Mouse (Mus musculus) liver, adult 2 months (tissue): ENCODE measurements around the gene Park7. TPM values are rescaled to one million over a fixed set of nuclear protein-coding genes. Genes with fewer than 3 reads are reported as not detected.
A peak's percentile ranks its signal among the peaks of the same experiment; 100 is the strongest.

Source experiments
- DNase-seq: peaks from one replicate; pipeline ENCODE4 v3.0.0-alpha.2; 2011; ENCODE audit warnings: low read depth, low spot score; ENCODE audit errors: extremely low read depth
- H3K27ac ChIP-seq: fragments of 200-500 bp; replicated peaks from 2 replicates; pipeline ENCODE4 v1.5.1; 2012; ENCODE audit warnings: low read depth, mild to moderate bottlenecking, control low read depth, inconsistent platforms, low read length; ENCODE audit not compliant: insufficient read depth
- H3K27me3 ChIP-seq: fragments of 200-500 bp; 2 replicates; pipeline ENCODE4 v1.6.1; 2012; ENCODE audit warnings: mild to moderate bottlenecking, moderate library complexity, low read length, inconsistent platforms; ENCODE audit not compliant: control insufficient read depth, insufficient read depth
- H3K36me3 ChIP-seq: fragments of 200-500 bp; 2 replicates; pipeline ENCODE4 v1.6.1; 2012; ENCODE audit warnings: low read length, inconsistent platforms; ENCODE audit not compliant: control insufficient read depth, insufficient read depth
- H3K4me1 ChIP-seq: fragments of 200-500 bp; 2 replicates; pipeline ENCODE4 v1.6.1; 2011; ENCODE audit warnings: low read length; ENCODE audit not compliant: control insufficient read depth, insufficient read depth
- H3K4me3 ChIP-seq: fragments of 200-500 bp; 2 replicates; pipeline ENCODE4 v1.5.1; 2011; ENCODE audit warnings: low read depth, mild to moderate bottlenecking, control low read depth, low read length, moderate library complexity; ENCODE audit not compliant: insufficient read depth
- H3K79me2 ChIP-seq: fragments of 200-500 bp; 2 replicates; pipeline ENCODE4 v1.6.1; 2012; ENCODE audit warnings: inconsistent platforms, mild to moderate bottlenecking, low read length, moderate library complexity; ENCODE audit not compliant: control insufficient read depth, insufficient read depth
- H3K9ac ChIP-seq: fragments of 200-500 bp; 2 replicates; pipeline ENCODE4 v1.6.1; 2012; ENCODE audit warnings: low read depth, mild to moderate bottlenecking, control low read depth, inconsistent platforms, low read length
- CTCF ChIP-seq: fragments of 200-500 bp; IDR thresholded peaks from 2 replicates; pipeline ENCODE4 v1.5.1; 2011; ENCODE audit warnings: low read depth, low read length, control low read depth
- POLR2A ChIP-seq: fragments of 200-500 bp; IDR thresholded peaks from 2 replicates; pipeline ENCODE4 v1.6.1; 2011; ENCODE audit warnings: low read length, control low read depth; ENCODE audit not compliant: insufficient read depth; ENCODE audit errors: extremely low read depth
- WGBS: fragments of 180-500 bp; shearing (Covaris S2); methylation state at CpG from one replicate; pipeline ENCODE4 v1.1.7; 2018; 5-methylcytosine and 5-hydroxymethylcytosine counted together
- polyA plus RNA-seq: library from polyadenylated mRNA; depleted of rRNA; stranded (reverse); fragments of >200 nt; gene quantifications from 2 replicates; pipeline ENCODE4 v1.2.3, GENCODE M21; 2012
- total RNA-seq: library from RNA; depleted of rRNA; stranded (reverse); fragments of >200 nt; gene quantifications from 2 replicates; pipeline ENCODE4 v1.2.3, GENCODE M21; 2014

The Park7 gene
- total and polyA plus RNA-seq, 2 experiments: 148 to 324 TPM

DNA sequence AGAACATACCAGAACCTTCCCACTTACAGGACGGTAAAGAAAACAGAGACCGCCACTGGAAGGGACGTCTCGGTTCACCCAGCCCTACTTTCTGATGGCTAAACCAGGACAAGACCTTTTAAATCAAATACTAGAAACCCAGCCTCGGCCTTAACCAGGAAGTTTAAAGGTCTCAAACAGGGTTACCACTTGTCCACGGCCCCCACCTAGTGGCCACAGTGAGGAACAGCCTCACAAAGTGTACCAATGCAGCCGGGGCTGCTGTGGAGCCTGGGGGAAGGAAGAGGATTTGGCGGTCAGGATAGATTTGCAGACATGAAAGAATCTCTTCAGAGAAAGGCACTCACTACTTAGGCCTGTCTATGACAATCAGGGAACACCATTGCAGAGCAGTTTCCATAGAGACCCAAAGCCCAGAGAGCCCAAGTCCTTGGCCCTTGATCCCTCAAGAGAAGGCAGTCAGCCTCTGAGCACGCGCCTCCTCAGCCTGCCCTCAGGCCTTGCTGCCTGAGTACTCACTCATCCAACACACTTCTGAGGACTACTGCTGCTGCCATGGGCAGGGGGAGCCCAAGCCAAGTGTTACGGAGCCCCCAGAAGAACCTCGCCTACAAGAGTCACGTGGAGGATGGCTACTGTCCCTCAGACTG is 15.4 kb downstream of the Park7 start:
- no peaks in the 10 kb centered on the region for H3K27me3 ChIP-seq
- no peak overlapping the region for H3K9ac ChIP-seq
- TF ChIP-seq POLR2A (no peak), CTCF (peak; percentile 89)
- H3K27ac ChIP-seq: no peak overlapping the region; the same call in 1 of the 2 replicates
- peaks cover 13% of the 10 kb centered on the region for H3K4me1 ChIP-seq
- 39% methylated on average over 13 of the region's 13 CpGs for WGBS
- peak; percentile 65 for DNase-seq
- H3K4me3 ChIP-seq: no peak overlapping the region
- peaks cover 10% of the 10 kb centered on the region for H3K36me3 ChIP-seq
- H3K79me2 ChIP-seq: no peaks in the 10 kb centered on the region

DNA sequence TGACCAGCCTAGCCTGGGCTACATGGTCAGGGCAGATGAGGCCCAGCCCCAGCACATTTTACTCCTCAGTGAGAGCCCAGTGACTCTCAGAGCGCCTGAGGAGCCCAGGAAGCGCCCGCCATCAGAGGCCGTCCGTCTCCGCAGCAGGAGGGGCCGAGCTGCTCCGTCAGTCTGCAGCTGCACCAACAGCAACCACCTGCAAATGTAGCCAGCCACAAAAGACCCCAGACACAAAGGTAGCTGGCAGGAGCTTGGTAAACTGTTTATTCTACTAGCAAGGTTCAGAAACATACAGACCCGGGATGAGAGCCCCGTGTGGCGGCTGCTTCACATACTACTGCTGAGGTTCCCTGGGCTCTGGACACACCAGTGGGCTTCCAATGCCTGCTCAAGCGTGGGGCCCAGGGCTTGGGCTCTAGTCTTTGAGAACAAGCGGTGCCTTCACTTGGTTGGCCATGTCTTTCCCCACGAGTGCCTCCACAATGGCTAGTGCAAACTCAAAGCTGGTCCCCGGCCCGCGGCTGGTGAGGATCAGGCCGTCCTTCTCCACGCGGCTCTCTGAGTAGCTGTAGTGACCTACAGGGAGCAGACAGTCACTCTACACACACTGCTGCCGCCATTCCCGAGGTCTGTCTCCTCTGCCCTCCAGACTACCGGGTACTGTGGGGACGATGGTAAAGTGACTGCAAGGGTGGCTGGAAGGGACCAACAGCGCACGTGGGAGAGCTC is 17.2 kb downstream of the Park7 start:
- 97% methylated on average over 26 of the region's 26 CpGs for WGBS
- DNase-seq: no peak
- no peak overlapping the region for H3K9ac ChIP-seq

DNA sequence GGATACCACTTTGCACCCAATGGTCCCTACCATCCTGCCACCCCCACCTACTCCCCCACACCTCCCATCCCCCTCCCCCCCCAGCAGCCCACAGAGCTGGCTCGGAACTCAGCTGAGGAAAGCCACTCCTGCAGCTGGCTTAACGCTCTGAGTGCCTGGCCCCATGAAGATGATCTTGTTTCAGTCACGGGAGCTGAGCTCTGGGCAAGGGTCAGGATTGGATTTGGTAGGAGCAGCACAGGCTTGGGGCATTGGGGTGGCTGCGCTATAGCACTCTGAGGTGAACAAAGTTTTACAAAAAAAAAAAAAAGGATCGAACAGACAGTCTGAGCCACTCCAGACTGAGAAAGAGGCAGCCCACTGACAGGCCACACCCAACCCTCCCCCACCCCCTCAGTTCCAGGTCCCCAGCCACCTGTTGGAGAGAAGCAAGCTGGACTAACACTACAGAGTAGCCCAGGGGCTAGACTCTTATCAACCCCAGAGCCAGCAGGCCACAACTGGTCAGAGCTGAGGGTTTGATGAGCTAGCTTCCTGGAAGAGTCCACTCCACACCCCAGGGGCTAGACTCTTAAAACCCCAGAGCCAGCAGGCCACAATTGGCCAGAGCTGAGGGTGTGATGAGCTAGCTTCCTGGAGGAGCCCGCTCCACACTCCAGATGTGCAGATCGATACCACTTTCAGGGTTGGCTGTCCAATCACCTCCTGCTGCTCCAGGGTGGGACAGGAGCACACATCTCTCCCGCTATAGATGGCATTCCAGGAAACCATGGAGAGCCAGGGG is 19.3 kb downstream of the Park7 start:
- peaks cover 4% of the 10 kb centered on the region; the same call in 1 of the 2 replicates for H3K4me1 ChIP-seq
- TF ChIP-seq POLR2A: no peak
- no peak for TF ChIP-seq CTCF
- no peak overlapping the region for H3K4me3 ChIP-seq
- H3K9ac ChIP-seq: no peak overlapping the region
- H3K27ac ChIP-seq: no peak overlapping the region
- no peaks in the 10 kb centered on the region for H3K27me3 ChIP-seq
- H3K79me2 ChIP-seq: no peaks in the 10 kb centered on the region
- DNase-seq: no peak
- 54% methylated on average over 8 of the region's 8 CpGs for WGBS
- H3K36me3 ChIP-seq: peaks cover 5% of the 10 kb centered on the region; the same call in 1 of the 2 replicates

More for the DNA sequence above, 17.2 kb downstream of the Park7 start:
- TF ChIP-seq CTCF: no peak
- TF ChIP-seq POLR2A: no peak
- Histone ChIP-seq H3K4me3 (no peak overlapping the region), H3K4me1 (peaks cover 6% of the 10 kb centered on the region), H3K79me2 (no peaks in the 10 kb centered on the region), H3K27ac (no peak overlapping the region), H3K27me3 (no peaks in the 10 kb centered on the region), H3K36me3 (peaks cover 10% of the 10 kb centered on the region)

DNA sequence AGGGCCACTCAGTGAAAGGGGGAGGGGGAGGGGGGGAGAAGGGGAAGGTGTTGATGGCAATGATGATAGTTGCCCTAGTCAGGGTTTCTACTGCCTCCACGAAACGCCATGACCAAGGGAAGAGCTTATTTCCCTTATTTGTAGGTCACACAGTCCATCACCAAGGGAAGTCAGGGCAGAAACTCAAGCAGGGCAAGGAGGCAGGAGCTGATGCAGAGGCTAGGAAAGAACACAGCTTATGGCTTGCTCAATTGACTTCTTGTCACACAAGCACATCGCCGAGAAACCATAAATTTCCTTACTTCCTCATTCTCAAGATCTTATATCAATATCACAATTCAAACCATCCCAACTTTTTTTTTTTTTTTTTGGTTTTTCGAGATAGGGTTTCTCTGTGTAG is 22.9 kb downstream of the Park7 start:
- Histone ChIP-seq H3K27me3 (no peaks in the 10 kb centered on the region), H3K4me3 (no peak overlapping the region), H3K27ac (no peak overlapping the region), H3K4me1 (peaks cover 2% of the 10 kb centered on the region; the same call in 1 of the 2 replicates), H3K36me3 (no peaks in the 10 kb centered on the region), H3K79me2 (no peaks in the 10 kb centered on the region), H3K9ac (no peak overlapping the region)
- WGBS: 70% methylated on average over 5 of the region's 5 CpGs
- TF ChIP-seq POLR2A (no peak), CTCF (no peak)
- no peak for DNase-seq

DNA sequence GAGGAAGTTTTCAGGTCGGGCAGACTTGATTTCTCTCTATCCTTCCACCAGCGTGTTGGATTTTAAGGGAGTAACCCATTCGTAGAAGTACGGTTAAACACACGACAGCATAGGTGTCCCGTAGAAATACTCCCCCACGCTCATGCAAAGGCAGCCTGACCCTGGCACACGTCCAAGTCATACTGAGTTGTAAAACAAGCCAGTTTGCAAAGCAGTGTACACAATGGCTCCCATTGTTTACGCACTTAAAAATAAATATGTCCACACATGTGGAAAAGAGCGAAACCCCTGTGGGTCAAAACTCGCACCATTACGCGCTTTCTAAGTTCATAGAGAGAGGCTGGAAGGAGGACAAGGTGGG is 24.3 kb downstream of the Park7 start:
- no peaks in the 10 kb centered on the region for H3K27me3 ChIP-seq
- H3K79me2 ChIP-seq: no peaks in the 10 kb centered on the region
- no peak for TF ChIP-seq POLR2A
- TF ChIP-seq CTCF: no peak
- peak overlapping the region; percentile 19; the same call in 1 of the 2 replicates for H3K9ac ChIP-seq
- DNase-seq: peak; percentile 71
- H3K36me3 ChIP-seq: no peaks in the 10 kb centered on the region
- peak overlapping the region; percentile 61 for H3K27ac ChIP-seq
- H3K4me1 ChIP-seq: peaks cover 2% of the 10 kb centered on the region; the same call in 1 of the 2 replicates
- 22% methylated on average over 13 of the region's 13 CpGs for WGBS
- no peak overlapping the region for H3K4me3 ChIP-seq
